Mouse (Mus musculus) olfactory bulb, adult 2 months (tissue): Measurements from ENCODE around the gene Pde4b. TPM values are rescaled to one million over a fixed set of nuclear protein-coding genes. Genes with fewer than 3 reads are reported as not detected.

Source experiments
- H3K27ac ChIP-seq: fragments of 200-500 bp; 2 replicates; pipeline ENCODE4 v1.5.1; 2012; ENCODE audit warnings: low read depth, low read length; ENCODE audit not compliant: insufficient read depth
- H3K4me1 ChIP-seq: fragments of 200-500 bp; 2 replicates; pipeline ENCODE4 v1.6.1; 2012; ENCODE audit warnings: low read length; ENCODE audit not compliant: control insufficient read depth, insufficient read depth
- H3K4me3 ChIP-seq: fragments of 200-500 bp; 2 replicates; pipeline ENCODE4 v1.5.1; 2012; ENCODE audit warnings: mild to moderate bottlenecking, low read depth, low read length, moderate library complexity; ENCODE audit not compliant: insufficient read depth
- CTCF ChIP-seq: fragments of 200-500 bp; IDR thresholded peaks from 2 replicates; pipeline ENCODE4 v1.5.1; 2012; ENCODE audit warnings: low read depth, mild to moderate bottlenecking, low read length, moderate library complexity; ENCODE audit not compliant: insufficient read depth
- POLR2A ChIP-seq: fragments of 200-500 bp; IDR thresholded peaks from 2 replicates; pipeline ENCODE4 v1.6.1; 2012; ENCODE audit warnings: mild to moderate bottlenecking, low read depth, low read length, moderate library complexity; ENCODE audit not compliant: insufficient read depth
- WGBS: fragments of 180-500 bp; shearing (Covaris S2); methylation state at CpG from one replicate; pipeline ENCODE4 v1.1.7; 2018; 5-methylcytosine and 5-hydroxymethylcytosine counted together
- polyA plus RNA-seq: library from polyadenylated mRNA; stranded (reverse); fragments of >200 nt; gene quantifications from 2 replicates; pipeline ENCODE4 v1.2.4, GENCODE M21; 2012; ENCODE audit warnings: low replicate concordance; ENCODE audit not compliant: missing spikeins, insufficient read depth, insufficient read length

The Pde4b gene
- polyA plus RNA-seq, 1 experiment = not detected

DNA sequence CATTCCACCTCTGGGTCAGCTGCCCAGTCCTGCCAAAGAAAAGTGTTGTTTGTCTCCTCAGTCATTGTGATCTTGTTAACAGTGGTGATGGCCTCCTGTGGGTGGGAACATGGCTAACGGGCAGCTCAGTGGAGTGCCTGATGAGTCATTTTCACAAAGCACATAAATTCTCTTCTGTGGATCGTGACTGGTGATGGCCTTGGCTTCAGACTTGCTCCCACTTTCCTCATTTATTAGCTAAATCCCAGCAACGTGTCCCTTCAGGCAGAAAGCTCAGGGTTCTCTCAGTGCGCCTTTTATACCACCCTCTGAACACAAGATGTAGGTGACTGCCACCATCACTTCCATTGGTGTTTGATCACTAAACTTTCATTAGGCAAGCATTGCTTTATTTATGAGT lies 215.2 kb downstream of the Pde4b start:
- 39% methylated on average over 4 of the region's 4 CpGs for WGBS
- Histone ChIP-seq H3K4me3 (no peak overlapping the region), H3K27ac (peak overlapping the region; percentile 8; the same call in 1 of the 2 replicates), H3K4me1 (no peaks in the 10 kb centered on the region)
- TF ChIP-seq CTCF = no peak
- no peak for TF ChIP-seq POLR2A

GRCm38 (mm10) chr4:102307661-102308297 lies 220.4 kb downstream of the Pde4b start:
- Histone ChIP-seq H3K4me1 (no peaks in the 10 kb centered on the region), H3K4me3 (no peak overlapping the region), H3K27ac (no peak overlapping the region)
- no peak for TF ChIP-seq CTCF
- no peak for TF ChIP-seq POLR2A
- WGBS = 67% methylated on average over 4 of the region's 4 CpGs

DNA sequence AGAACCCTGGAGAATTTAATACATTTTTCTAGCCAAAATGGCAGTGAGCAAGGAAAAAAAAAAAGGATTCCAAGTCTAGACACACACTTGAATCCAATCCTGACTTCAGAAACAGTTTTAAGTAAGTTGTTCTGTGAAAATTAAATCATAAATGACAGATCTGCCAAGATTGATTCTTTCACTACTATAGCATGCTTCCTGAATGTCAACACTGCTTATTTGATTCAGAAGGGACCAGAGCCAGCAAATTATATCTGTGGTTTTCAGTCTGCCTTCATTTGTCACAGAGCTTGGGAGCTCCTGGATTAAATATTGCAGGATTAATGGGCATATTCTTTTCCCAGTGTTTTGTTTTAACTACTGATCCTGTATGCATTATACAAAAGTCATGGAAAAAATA lies 223.3 kb downstream of the Pde4b start:
- Histone ChIP-seq H3K4me3 (no peak overlapping the region), H3K4me1 (no peaks in the 10 kb centered on the region), H3K27ac (no peak overlapping the region)
- no peak for TF ChIP-seq POLR2A
- no peak for TF ChIP-seq CTCF

GRCm38 (mm10) chr4:102316011-102316410 lies 228.7 kb downstream of the Pde4b start:
- WGBS = 66% methylated on average over 2 of the region's 2 CpGs

GRCm38 (mm10) chr4:102316699-102317285 lies 229.4 kb downstream of the Pde4b start:
- Histone ChIP-seq H3K4me1 (no peaks in the 10 kb centered on the region), H3K27ac (no peak overlapping the region), H3K4me3 (no peak overlapping the region)
- no peak for TF ChIP-seq POLR2A
- 81% methylated on average over 5 of the region's 5 CpGs for WGBS

More at GRCm38 (mm10) chr4:102316011-102316410, 228.7 kb downstream of the Pde4b start:
- TF ChIP-seq POLR2A = no peak
- TF ChIP-seq CTCF = no peak
- Histone ChIP-seq H3K4me3 (no peak overlapping the region), H3K27ac (peak overlapping the region; percentile 85), H3K4me1 (no peaks in the 10 kb centered on the region)

GRCm38 (mm10) chr4:102318596-102318995 lies 231.3 kb downstream of the Pde4b start:
- H3K27ac ChIP-seq = no peak overlapping the region

GRCm38 (mm10) chr4:102321340-102321739 lies 234.0 kb downstream of the Pde4b start:
- Histone ChIP-seq H3K27ac (no peak overlapping the region), H3K4me1 (no peaks in the 10 kb centered on the region), H3K4me3 (no peak overlapping the region)
- TF ChIP-seq POLR2A = no peak
- TF ChIP-seq CTCF = no peak
- 79% methylated on average over 3 of the region's 3 CpGs for WGBS

More at GRCm38 (mm10) chr4:102318596-102318995, 231.3 kb downstream of the Pde4b start:
- no peaks in the 10 kb centered on the region for H3K4me1 ChIP-seq
- no peak for TF ChIP-seq POLR2A
- no peak for TF ChIP-seq CTCF
- 74% methylated on average over 6 of the region's 6 CpGs for WGBS
- H3K4me3 ChIP-seq = no peak overlapping the region

GRCm38 (mm10) chr4:102332386-102332785 lies 245.0 kb downstream of the Pde4b start:
- TF ChIP-seq POLR2A (no peak), CTCF (no peak)
- Histone ChIP-seq H3K4me3 (no peak overlapping the region), H3K4me1 (no peaks in the 10 kb centered on the region), H3K27ac (no peak overlapping the region)
- WGBS = 86% methylated on average over 2 of the region's 2 CpGs

DNA sequence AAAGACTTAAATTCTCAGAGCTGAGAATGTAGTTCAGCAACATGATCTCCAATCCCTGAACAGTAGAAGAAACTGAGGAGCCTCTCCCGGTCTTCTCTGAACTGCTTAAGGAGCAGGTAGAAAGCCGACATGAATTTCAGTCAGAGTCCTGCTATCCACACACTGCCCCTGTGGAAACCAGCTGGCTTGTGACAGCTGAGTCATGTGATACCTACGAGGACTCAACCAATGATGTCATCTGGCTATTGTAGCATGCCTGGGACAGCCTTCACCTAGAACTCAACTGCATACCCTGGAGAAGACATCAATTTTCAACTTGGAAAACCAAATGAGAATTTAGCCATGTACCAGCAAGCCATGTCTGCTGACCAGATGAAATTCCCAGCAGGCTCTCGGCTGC lies 245.5 kb downstream of the Pde4b start:
- WGBS = 90% methylated on average over 4 of the region's 4 CpGs
- Histone ChIP-seq H3K4me1 (no peaks in the 10 kb centered on the region), H3K27ac (no peak overlapping the region), H3K4me3 (no peak overlapping the region)
- TF ChIP-seq CTCF (no peak), POLR2A (no peak)

- Histone ChIP-seq H3K4me3 (no peak overlapping the region), H3K4me1 (0 out of 2 replicates have a peak, but pooled peaks cover 2% of the 10 kb centered on the region), H3K27ac (no peak overlapping the region)
- 57% methylated on average over 4 of the region's 4 CpGs for WGBS
- TF ChIP-seq POLR2A = no peak
Observed at GRCm38 (mm10) chr4:102346911-102347492, 259.7 kb downstream of the Pde4b start.
